Mouse (Mus musculus) adrenal gland, adult 2 months (tissue): Measurements from ENCODE around the gene Gm45713. TPM values are rescaled to one million over a fixed set of nuclear protein-coding genes. Genes with fewer than 3 reads are reported as not detected.
A peak's percentile ranks its signal among the peaks of the same experiment; 100 is the strongest.

Experiments used
- DNase-seq: peaks from one replicate; pipeline ENCODE4 v3.0.0; 2021
- polyA plus RNA-seq: library from polyadenylated mRNA; depleted of rRNA; stranded (reverse); fragments of >200 nt; gene quantifications from 2 replicates; pipeline ENCODE4 v1.2.3, GENCODE M21; 2012
- total RNA-seq, 2 experiments: library from RNA; stranded (reverse); gene quantifications; 2 replicates each; pipeline ENCODE4 v1.2.3; 2021

Gm45713 gene
- total and polyA plus RNA-seq, 3 experiments, result 7.4 TPM; not detected in 2

DNA sequence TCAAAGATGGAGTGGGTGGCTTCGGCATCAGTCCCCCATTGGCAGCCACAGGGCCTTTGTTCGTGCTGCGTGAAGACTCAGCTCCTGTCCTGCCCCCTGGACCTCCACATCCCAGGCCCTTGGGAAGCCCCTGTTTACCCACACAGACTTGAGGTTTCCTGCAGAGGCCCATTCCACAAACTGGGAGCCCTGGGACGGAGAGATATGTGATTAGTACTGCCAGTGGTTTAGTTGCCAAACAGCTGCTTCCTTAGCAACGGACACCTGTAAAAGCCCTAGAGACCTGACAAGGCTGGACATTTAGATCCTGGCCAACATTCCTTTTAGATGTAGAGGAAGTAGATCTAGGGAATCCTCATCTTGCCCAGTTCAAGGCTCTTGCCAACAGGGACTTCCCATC, 5.9 kb upstream of the Gm45713 start:
- DNase-seq, result no peak

DNA sequence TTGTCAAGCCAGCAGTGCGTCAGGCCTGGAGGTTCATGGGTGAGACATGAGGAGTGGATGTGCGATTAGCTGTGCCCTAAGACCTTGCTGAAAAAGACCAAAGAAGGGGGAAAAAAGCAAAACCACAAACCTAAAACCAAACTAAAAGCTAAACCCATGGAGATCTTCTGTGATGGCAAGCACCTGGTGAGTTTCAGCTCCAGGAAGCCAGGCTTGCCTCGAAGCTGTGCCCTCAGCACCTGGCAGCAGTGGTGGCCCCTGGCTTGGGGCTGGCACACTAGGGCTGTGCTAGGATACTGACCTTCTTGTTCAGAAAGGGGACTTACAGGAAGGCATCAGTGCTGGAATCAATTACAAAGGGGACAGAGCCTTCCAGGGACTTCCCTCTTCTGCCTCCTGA, 5.3 kb upstream of the Gm45713 start:
- no peak for DNase-seq

GRCm38 (mm10) chr7:45139904-45140723, 4.1 kb upstream of the Gm45713 start:
- DNase-seq, result peak; percentile 78

DNA sequence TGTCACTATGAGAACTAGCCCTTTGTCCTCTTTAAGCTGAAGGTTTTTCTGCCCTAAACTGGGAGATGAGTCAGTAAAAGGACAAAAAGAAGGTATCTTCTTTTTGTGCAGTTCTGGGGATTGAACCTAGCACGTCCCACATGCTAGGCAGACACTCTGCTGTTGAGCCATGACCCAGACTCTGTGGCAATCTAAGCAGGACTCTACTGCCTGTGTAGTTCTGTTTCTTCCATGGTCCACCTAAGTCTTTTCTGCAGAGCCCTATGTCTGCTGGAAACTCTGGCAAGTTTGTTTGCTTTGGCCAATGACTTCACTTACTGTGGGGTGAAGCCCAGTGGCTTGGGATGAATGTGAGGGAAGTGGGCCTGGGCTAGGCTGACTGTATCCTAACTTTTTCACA, 2.4 kb upstream of the Gm45713 start:
- DNase-seq, result no peak

GRCm38 (mm10) chr7:45137171-45138006, 1.4 kb upstream of the Gm45713 start:
- no peak for DNase-seq

DNA sequence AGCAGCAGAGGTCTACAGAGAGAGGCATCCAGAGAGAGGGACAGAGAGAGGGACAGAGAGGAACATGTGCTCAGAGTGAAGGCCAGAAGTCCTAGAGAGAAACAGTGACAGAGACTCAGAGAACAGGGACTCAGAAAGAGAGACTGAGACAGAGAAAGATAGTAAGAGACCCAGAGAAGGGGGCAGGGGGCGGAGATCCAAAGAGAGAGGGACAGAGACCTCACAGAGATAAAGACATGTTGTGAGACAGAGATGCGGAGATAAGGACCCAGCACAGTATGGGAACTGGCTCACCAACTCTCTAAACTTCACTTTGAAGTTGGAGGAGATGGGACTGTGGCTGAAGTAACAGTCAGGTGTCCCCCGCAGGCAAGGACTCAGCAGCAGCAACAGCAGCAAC, 661 bp downstream of the Gm45713 start:
- no peak for DNase-seq

GRCm38 (mm10) chr7:45134544-45135026, 1.4 kb downstream of the Gm45713 start:
- DNase-seq, result no peak

- no peak for DNase-seq
Observed at GRCm38 (mm10) chr7:45133446-45134159, 2.4 kb downstream of the Gm45713 start.

DNA sequence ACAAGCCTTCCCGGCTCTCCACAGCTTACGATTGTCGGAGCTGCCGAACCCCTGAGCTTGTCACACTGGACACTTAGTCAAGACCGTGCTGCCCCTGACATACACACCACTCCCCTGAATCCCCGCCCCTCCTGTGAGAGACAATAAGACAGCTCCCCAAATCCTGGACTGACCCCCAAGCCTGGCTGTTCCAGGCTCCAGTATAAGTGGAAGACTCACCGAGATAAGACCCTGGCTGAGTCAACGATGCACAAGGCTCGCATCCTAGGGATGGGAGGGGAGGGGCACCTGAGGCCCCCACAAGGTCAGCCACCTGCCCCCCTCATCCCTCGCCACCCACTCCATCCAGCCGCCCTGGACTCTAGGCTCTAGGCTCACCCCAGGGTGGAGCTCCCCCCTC, 4.2 kb downstream of the Gm45713 start:
- no peak for DNase-seq

DNA sequence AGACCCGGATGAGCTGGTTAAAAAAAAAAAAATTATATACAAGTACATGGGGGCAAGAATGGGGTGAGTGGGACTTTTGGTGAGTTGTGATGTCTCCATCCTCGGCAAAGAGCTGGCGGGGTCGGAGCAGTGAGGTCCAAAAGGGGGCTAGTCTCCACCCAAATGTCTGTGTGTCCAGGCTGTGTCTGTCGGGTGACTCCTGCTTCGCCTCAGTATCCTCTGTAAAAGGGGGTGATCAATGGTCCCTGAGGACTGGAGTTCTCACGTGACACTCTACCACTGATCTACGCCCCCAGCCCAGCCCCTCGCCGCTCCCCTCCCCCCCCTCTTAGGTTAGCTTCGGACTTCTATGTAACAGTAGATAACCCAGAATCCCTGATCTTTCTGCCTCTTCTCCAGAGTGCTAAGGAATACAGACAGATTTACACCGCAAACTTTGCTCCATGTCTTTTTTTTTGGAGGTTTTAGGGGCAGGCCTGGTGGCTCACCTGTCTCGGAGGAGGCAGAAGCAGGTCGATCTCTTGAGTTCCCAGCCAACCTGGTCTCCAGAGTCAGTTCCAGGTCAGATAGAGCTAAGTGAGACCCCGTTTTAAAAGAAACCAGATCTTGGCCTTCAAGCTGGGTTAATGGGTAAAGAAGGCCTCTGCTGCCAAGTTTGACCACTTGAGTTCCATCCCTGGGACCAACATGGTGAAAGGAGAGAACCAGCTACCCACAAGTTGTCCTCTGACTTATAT, 6.1 kb downstream of the Gm45713 start:
- DNase-seq, result no peak

DNA sequence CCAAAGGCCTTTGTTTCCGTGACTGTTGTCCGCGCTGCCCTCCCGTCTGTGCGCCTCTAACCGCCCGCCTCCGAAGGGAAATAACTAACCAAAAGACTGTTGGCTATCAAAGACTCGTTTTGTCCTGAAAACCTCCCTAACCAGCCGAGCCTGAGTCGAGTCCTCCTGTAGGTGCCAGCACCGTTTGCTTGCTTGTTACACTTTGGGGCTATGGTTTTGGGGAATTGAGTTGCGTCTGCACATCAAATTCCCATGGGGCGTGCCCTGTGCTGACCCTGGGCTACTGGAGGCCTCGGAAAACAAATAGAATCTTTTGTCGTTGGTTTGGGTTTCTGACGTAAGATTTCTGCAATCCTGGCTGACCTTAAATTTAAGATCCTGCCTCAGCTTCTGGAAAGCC, 6.7 kb downstream of the Gm45713 start:
- no peak for DNase-seq

GRCm38 (mm10) chr7:45128624-45129246, 7.3 kb downstream of the Gm45713 start, which contains the start of gene Rpl13a:
Gene Rpl13a (minus strand): TSS chr7:45128761.
- peak; percentile 99 for DNase-seq

- no peak for DNase-seq
Observed at GRCm38 (mm10) chr7:45127700-45128224, 8.3 kb downstream of the Gm45713 start.

DNA sequence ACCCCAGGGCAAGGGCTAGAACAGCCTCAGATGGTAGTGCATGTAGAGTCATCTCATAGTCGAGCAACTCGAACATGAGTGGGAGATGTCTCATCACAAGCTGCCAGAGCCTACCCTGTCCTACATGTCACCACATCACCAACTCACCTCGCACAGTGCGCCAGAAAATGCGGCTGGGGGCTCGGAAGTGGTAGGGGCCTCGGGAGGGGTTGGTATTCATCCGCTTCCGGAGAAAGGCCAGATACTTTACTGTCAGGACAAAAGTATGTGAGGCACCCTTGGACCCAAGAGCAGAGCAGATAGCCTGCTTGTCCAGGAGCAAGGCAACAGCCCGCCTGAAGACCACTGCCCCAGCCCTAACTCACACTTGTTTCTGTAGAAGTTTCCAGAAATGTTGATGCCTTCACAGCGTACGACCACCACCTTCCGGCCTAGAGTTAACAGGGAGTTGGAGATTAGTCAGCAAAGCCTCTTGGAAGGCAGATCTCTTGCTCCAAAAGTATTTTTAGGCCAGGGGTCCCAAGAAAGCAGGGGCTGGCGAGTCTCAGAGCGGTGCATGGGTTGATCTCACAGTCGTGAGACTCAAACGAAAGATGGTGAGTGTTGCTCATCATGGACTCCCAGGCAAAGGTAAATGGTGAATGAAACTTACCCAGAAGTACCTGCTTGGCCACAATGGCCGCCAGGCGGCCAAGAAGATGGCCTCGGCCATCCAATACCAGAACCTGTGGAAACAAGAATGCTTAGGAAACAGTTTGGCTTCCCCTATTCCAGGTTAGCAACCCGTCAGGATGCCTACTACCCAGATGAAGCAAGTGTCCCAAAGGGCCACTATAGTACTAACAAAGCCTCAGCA, 9.0 kb downstream of the Gm45713 start:
- DNase-seq, result peak; percentile 22

- DNase-seq, result peak; percentile 26
Observed at GRCm38 (mm10) chr7:45126147-45126843, 9.7 kb downstream of the Gm45713 start.

DNA sequence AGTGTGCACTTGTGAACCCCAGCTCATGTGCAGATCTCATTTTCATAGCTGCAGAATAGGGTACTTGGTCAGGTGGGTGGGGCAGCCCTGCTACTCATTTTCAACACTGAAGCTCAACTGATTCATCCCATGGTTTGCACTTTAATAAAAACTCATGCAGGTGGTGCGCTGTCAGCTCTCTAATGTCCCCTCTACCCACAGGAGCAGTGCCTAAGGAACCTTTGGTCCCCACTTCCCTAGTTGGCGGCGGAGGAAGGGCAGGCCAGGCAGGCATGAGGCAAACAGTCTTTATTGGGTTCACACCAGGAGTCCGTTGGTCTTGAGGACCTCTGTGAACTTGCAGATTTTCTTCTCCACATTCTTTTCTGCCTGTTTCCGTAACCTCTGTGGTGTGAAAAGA, 10.4 kb downstream of the Gm45713 start:
- peak; percentile 19 for DNase-seq

GRCm38 (mm10) chr7:45125144-45125600, 10.9 kb downstream of the Gm45713 start:
- DNase-seq, result no peak

DNA sequence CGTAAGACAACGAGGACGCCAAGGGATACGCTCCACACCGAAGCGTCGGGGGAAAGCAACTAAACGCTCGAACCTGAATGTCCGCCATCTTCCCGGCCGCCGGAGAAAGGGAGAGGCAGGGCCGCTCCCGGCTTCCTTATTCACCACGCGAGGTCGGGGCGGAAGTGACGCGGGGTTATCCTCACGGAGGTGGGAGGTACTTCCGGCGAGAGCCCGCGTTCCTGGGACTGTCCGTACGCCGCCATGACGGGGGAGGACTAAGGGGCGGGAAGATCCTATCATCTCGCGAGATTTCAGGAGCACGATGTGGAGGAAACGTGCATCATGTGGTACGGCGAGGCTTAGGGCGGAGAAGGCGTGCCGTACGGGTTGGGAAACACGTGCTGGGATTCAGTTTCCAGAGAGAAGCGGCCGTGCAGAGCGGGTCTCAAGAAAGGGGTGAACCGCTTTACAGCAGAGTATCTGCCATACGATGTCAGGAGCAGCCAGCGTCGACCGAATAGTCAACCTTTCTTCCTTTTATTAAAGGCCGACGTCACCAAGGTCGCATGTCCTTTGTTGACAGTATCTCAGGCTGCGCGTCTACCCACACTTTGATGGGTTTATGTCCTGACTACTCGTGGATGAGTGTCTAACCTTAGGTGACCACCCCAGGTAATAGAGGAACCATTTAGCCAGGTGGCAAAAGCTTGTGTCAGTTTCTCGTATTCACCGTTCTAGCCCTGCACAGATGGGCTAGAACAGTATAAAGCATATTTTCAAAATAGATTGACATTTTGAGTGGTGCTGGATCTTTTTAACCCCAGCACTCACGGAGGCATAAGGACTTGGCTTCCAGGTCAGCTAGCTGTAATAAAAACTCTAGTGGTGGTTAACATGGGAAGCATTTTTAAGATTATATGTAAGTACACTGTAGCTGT, 11.5 kb downstream of the Gm45713 start, which contains the start of gene Rps11:
Gene Rps11 (minus strand): TSS at position 216 of the 920 bp plus-strand sequence.
- DNase-seq, result peak; percentile 99
